Mouse (Mus musculus) brain, embryonic 14.5 days (tissue): ENCODE results near the gene Scfd2. TPM values are rescaled to one million over a fixed set of nuclear protein-coding genes. Genes with fewer than 3 reads are reported as not detected.

Experiments
- DNase-seq: peaks from one replicate; pipeline ENCODE4 v3.0.0-alpha.2; 2011; ENCODE audit warnings: low read depth
- CTCF ChIP-seq: fragments of 200-500 bp; IDR thresholded peaks from 2 replicates; pipeline ENCODE4 v1.5.1; 2012; ENCODE audit warnings: inconsistent platforms, mild to moderate bottlenecking, moderate library complexity, borderline replicate concordance; ENCODE audit not compliant: insufficient read depth, insufficient read length; ENCODE audit errors: extremely low read depth
- POLR2A ChIP-seq: fragments of 200-500 bp; IDR thresholded peaks from 2 replicates; pipeline ENCODE4 v1.6.1; 2012; ENCODE audit warnings: mild to moderate bottlenecking, inconsistent platforms, borderline replicate concordance; ENCODE audit not compliant: poor library complexity, insufficient read depth, insufficient read length, severe bottlenecking; ENCODE audit errors: extremely low read depth
- polyA plus RNA-seq: library from polyadenylated mRNA; depleted of rRNA; stranded (reverse); fragments of >200 nt; gene quantifications from 2 replicates; pipeline ENCODE4 v1.2.3, GENCODE M21; 2012

Scfd2 gene
- polyA plus RNA-seq, 1 experiment = 15.4 TPM

GRCm38 (mm10) chr5:74260378-74260809, 271.2 kb downstream of the Scfd2 start:
- TF ChIP-seq POLR2A (no peak), CTCF (no peak)
- DNase-seq = peak; percentile 50

GRCm38 (mm10) chr5:74256705-74257104, 274.9 kb downstream of the Scfd2 start:
- DNase-seq = no peak

DNA sequence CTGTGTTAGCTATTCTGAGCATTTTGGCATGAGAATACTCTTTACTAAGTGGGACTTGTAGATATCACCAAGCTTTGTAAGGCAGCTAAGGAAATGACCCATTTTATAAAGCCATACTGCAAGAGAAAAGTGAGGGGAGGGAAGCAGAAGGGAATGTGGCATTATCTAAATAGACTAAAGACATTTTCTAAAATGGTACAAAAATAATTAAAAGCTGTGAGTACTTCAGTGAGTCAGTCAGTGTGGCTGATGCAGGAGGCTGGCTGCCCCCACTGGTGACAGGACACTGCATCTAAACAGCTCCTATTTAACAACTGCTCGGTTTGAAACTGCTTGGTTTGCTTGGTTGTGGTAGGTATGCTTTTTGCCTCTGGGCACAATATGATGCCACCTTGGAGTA, 276.6 kb downstream of the Scfd2 start:
- DNase-seq = no peak
- TF ChIP-seq CTCF (no peak), POLR2A (no peak)

More at GRCm38 (mm10) chr5:74256705-74257104, 274.9 kb downstream of the Scfd2 start:
- TF ChIP-seq CTCF = no peak
- no peak for TF ChIP-seq POLR2A

GRCm38 (mm10) chr5:74253724-74254328, 277.7 kb downstream of the Scfd2 start:
- no peak for TF ChIP-seq CTCF
- no peak for TF ChIP-seq POLR2A
- DNase-seq = no peak

DNA sequence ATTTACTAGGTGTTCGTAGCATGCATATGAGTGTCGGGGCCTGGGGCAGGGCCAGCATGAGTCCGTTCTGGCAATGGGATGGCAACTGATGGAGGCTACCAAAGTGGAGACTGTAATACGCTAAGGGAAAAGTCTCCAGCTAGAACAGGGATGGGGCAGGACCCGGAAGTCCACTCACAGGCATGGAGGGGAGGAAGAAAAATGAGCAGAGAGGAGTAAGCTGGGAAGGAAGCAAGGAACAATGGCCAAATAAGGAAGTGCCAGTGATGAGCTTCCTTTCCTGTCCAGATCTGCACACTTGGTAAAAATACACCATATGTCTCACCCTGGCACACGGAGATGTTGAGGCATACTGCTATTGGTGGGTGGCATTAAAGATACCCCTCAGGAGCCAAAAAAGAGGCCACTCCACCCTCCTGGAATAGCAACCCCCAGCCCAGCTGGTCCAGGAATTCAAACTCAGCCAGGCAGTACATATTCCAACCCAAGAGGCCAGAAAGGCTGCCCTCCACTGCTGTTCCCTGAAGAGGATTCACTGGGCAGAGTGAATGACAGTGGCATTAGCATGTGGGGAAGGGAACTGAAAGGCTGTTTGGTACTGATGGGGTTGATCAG, 278.8 kb downstream of the Scfd2 start:
- DNase-seq = peak; percentile 59
- TF ChIP-seq POLR2A (no peak), CTCF (no peak)

DNA sequence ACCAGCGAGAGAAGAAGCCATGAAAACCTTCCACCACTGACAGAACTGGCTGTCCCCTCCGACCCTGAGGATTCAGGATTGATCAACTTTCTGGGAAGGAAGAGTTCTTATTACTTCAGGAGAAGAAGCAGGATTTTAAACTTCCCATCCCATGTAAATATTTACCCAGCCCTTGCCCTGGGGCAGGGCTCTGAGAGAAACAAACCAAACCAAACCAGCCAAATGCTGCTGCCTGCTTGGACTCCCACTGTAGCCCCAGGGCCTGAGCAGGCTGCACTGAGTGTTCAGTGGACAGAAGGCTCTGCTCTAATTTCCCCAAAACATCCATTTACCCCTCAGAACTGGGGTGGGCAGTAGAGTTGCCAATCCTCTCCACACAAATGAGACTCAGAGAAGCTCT, 280.6 kb downstream of the Scfd2 start:
- TF ChIP-seq CTCF = no peak
- no peak for TF ChIP-seq POLR2A
- DNase-seq = no peak

DNA sequence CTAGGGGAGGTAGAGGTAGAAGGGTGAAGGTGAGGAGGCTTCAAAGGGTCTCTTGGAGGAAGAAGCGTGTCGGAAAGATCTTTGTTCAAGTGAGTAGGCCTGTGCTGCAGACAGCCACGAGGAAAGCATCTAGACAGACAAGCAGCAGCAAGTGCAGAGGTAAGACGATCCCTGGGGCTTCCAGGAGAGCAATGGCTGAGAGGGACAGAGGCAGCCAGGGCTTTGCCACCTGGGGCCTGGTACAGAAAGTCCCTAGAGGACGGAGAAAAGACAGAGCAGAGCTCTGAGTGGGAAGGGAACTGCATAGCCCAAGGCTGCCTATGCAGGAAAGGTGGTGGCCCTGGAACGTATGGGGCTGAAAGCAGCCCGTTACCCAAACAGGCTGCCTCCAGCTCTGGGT, 281.3 kb downstream of the Scfd2 start:
- TF ChIP-seq CTCF (no peak), POLR2A (no peak)
- no peak for DNase-seq

- no peak for DNase-seq
- TF ChIP-seq CTCF (no peak), POLR2A (no peak)
These were observed 281.8 kb downstream of the Scfd2 start for GRCm38 (mm10) chr5:74249794-74250193.

GRCm38 (mm10) chr5:74246971-74247370, 284.6 kb downstream of the Scfd2 start:
- TF ChIP-seq POLR2A (no peak), CTCF (no peak)
- no peak for DNase-seq

DNA sequence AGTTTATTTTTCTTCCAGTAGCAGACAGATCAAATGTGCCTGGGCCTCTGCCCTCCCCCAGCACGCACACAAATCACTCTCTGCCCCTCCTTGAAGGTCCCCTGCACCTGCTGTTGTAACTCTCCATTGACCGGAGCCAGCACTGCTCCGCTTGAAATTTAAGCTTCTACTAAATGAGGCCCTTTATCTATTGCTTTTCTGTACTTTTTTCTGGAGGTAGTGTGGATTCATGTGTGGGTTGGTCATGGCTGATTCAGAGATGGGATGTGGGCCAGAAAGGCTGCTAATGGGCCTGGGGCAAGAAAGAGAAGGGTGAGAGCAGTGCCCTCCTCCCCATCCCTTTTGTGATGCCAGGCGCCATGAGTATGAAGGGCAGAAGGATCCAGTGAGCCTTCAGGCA, 285.1 kb downstream of the Scfd2 start:
- TF ChIP-seq POLR2A (no peak), CTCF (no peak)
- peak; percentile 55 for DNase-seq

GRCm38 (mm10) chr5:74245641-74246145, 285.9 kb downstream of the Scfd2 start:
- DNase-seq = no peak
- no peak for TF ChIP-seq CTCF
- no peak for TF ChIP-seq POLR2A

DNA sequence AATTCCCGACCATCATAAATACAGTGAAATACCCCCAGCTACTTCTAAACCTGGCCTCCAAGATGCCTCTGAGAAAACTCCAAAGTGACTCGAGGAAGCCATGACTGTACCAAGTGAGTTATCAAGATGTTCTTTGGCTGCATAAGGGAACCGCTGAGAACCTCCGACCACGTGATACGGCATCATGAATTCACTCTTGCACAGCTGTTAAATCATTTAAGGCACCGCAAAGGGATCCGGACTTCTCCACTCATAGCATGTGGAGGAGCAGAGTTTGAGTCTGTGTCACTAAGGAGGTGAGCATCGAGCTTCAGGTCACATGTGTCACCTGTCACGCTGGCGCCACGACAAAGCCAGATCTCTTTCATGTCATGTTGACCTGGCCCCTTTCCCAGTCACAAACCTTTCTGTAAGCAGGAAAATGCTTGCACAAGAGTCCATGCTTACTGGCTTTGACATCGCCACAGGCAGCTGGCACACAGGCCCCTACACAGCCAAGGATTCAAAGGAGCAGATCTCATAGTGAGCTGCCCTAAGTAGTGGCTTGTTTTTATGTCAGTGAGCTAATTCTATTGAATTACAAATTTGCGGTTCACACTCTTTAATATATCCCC, 287.0 kb downstream of the Scfd2 start:
- TF ChIP-seq CTCF = no peak
- TF ChIP-seq POLR2A = no peak
- peak; percentile 33 for DNase-seq

- DNase-seq = no peak
- TF ChIP-seq CTCF (no peak), POLR2A (no peak)
These were observed 288.9 kb downstream of the Scfd2 start for GRCm38 (mm10) chr5:74242654-74243053.
